Mouse (Mus musculus): ENCODE measurements at regions not wholly inside any gene's neighbourhood (a gene's known extent, or its start where the extent isn't known, plus 50 kb on each side); places are given as distances from the start of the nearest gene placed in this dataset.

DNA sequence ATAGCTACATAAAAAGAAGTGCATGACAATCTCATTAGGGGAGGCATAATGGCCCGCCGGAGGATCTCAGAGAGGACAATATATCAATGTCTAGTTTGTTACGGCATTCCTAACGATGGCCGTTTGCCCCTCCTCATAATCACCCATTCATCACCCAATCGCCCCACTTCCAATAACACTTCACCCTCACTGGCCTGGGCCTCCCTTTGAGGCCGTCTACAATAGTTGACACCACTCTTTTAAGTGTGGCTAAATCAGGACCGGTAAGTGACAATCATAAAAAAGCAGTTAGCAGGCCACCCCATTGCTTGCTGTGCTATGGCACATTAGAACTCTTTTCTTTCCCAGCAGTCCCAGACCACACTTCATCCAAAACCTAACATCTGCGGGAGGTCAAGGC, 102.2 kb upstream of the Olfm4 start:
- Histone ChIP-seq H3K4me3 (ENCODE audit: low read length) (no peak overlapping the region), H3K9ac (replicated peaks; ENCODE audit: low read length) (no peak overlapping the region), H3K36me3 (ENCODE audit: insufficient read depth, low read length) (no peaks in the 10 kb centered on the region), H3K4me1 (ENCODE audit: insufficient read depth, low read length) (peaks cover 19% of the 10 kb centered on the region), H3K9me3 (ENCODE audit: low read length) (no peaks in the 10 kb centered on the region), H3K27me3 (ENCODE audit: insufficient read depth, low read length) (no peaks in the 10 kb centered on the region), H3K27ac (no peak overlapping the region), H3K4me2 (ENCODE audit: low read depth, low read length) (no peak overlapping the region)
- no peak for TF ChIP-seq CTCF (IDR thresholded peaks at IDR 0.05; ENCODE audit: low read depth)
- ATAC-seq (no peak), DNase-seq (ENCODE audit: low spot score) (no peak)
- 24% methylated on average over 9 of the region's 9 CpGs for WGBS

DNA sequence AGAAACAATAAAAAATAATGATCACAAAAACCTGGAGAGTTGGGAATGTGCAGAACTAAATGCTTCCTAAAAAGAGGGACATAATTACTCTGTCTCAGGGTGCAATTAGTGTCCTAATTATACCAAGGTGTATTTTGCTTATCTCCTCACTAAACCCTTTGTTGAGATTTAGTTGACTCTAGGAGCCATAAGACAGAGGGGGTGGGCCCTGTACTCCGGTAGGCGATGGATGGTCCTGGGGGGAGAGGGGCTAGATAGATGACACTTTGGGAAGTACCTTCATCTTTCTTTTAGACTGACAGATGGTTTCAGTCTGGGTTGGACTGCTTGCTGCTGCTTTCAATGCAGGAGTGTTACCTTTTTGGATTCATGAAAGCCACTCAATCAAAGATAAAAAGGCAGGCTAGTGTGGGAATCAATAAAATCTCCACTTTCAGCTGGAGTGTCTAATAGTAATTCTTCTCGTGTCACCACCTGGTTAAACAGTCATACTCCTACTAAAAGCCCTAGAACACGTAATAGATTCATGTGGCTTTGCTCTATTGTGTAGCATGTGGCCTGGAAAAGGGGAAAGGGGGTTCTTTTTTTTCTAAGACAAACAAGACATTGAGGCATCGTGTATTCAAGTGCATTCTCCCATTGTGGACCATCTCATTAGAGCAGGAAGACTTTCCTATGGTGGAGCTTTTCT, 103.7 kb upstream of the Olfm4 start:
- no peaks in the 10 kb centered on the region for H3K36me3 ChIP-seq (ENCODE audit: insufficient read depth, low read length)
- no peaks in the 10 kb centered on the region for H3K27me3 ChIP-seq (ENCODE audit: insufficient read depth, low read length)
- no peak; the same call in 1 of the 2 replicates for ATAC-seq
- no peak overlapping the region for H3K4me2 ChIP-seq (ENCODE audit: low read depth, low read length)
- no peak for DNase-seq (ENCODE audit: low spot score)
- 37% methylated on average over 5 of the region's 5 CpGs for WGBS
- H3K9ac ChIP-seq (replicated peaks; ENCODE audit: low read length) = no peak overlapping the region
- H3K4me1 ChIP-seq (ENCODE audit: insufficient read depth, low read length) = peaks cover 19% of the 10 kb centered on the region
- no peak overlapping the region for H3K4me3 ChIP-seq (ENCODE audit: low read length)
- H3K9me3 ChIP-seq (ENCODE audit: low read length) = no peaks in the 10 kb centered on the region
- no peak for TF ChIP-seq CTCF (IDR thresholded peaks at IDR 0.05; ENCODE audit: low read depth)
- H3K27ac ChIP-seq = no peak overlapping the region

DNA sequence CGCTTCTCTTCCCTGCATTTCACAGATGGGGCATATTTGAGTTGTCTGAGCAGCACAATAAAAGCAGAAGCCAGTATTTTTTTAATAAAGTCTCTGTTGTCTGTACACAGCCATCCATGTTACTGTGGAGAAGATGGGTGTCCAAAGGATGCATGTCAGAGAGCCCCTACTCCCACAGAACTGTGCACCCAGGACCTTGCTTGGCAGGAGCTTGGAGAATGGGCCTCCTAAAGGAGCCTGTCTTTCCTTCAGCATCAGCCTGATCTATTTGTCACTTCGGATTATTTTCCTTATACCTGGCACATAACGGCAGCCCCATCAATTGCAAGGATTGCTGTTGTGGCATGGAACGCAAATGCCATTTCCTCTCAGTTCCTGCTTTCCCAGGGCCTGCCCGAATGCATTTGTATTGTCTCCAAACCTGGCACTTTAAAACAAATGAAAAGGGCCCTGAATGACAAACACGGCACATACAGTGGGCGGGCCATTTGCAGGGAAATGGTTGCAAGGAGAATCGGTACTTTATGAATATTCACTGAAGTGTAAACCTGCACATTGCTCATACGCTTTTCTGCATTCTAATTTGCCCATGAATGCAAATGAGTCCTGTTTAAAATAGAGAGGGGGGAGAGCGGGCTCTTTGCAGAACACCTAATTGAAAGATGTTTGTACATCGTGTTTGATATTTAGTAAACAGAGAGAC, 104.4 kb upstream of the Olfm4 start:
- 21% methylated on average over 11 of the region's 11 CpGs for WGBS
- DNase-seq (ENCODE audit: low spot score) (peak; percentile 62), ATAC-seq (peak; percentile 28)
- TF ChIP-seq CTCF (IDR thresholded peaks at IDR 0.05; ENCODE audit: low read depth) = no peak
- H3K9me3 ChIP-seq (ENCODE audit: low read length) = no peaks in the 10 kb centered on the region
- H3K27me3 ChIP-seq (ENCODE audit: insufficient read depth, low read length) = no peaks in the 10 kb centered on the region
- H3K4me1 ChIP-seq (ENCODE audit: insufficient read depth, low read length) = peaks cover 19% of the 10 kb centered on the region
- no peak overlapping the region for H3K4me3 ChIP-seq (ENCODE audit: low read length)
- H3K36me3 ChIP-seq (ENCODE audit: insufficient read depth, low read length) = no peaks in the 10 kb centered on the region
- H3K27ac ChIP-seq = peak overlapping the region; percentile 28; the same call in 1 of the 2 replicates
- no peak overlapping the region for H3K9ac ChIP-seq (replicated peaks; ENCODE audit: low read length)
- H3K4me2 ChIP-seq (ENCODE audit: low read depth, low read length) = 0 out of 2 replicates have a peak overlapping the region, but pooled peaks have one; percentile 16

DNA sequence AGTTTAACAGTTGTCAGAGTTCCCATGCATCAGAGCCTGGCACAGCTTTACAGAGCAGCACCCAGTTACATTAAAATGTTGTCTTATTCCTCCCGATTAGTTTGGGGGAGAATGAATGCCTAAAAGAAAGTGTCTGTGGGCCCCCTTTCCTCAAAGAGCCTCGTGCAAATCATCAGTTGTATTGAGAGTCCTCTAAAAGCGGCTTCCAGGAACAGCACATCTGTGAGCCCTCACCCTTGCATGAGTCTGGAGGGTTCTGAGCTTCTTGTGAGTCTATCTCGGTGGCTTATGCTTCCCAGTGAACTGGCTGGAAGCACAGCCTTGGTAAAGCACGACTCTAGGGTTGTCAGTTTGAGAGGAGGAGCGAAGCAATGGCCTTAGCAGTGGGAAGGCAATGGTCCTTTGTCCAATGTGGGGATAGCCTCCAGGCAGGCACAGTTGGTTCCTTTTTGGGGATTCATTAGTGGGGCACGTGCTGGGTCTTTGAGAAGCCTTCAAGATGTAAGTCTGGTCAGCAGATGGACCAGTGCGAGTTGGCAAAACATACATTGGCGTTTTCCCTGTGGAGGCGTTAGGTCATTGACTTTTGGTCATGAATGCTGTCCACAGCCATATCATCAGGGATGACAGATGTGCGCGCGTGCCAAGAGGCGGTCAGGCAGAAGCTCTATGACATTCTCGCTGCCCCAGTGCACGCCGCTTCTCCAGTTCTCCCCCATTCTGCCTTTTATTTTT, 105.4 kb upstream of the Olfm4 start:
- H3K9ac ChIP-seq (replicated peaks; ENCODE audit: low read length) = no peak overlapping the region
- no peak overlapping the region for H3K4me3 ChIP-seq (ENCODE audit: low read length)
- 46% methylated on average over 17 of the region's 17 CpGs for WGBS
- peak; percentile 70 for ATAC-seq
- DNase-seq (ENCODE audit: low spot score) = peak; percentile 70
- H3K4me2 ChIP-seq (ENCODE audit: low read depth, low read length) = no peak overlapping the region
- no peaks in the 10 kb centered on the region for H3K9me3 ChIP-seq (ENCODE audit: low read length)
- no peak for TF ChIP-seq CTCF (IDR thresholded peaks at IDR 0.05; ENCODE audit: low read depth)
- peaks cover 19% of the 10 kb centered on the region for H3K4me1 ChIP-seq (ENCODE audit: insufficient read depth, low read length)
- peak overlapping the region; percentile 28; the same call in 1 of the 2 replicates for H3K27ac ChIP-seq
- no peaks in the 10 kb centered on the region for H3K27me3 ChIP-seq (ENCODE audit: insufficient read depth, low read length)
- no peaks in the 10 kb centered on the region for H3K36me3 ChIP-seq (ENCODE audit: insufficient read depth, low read length)

DNA sequence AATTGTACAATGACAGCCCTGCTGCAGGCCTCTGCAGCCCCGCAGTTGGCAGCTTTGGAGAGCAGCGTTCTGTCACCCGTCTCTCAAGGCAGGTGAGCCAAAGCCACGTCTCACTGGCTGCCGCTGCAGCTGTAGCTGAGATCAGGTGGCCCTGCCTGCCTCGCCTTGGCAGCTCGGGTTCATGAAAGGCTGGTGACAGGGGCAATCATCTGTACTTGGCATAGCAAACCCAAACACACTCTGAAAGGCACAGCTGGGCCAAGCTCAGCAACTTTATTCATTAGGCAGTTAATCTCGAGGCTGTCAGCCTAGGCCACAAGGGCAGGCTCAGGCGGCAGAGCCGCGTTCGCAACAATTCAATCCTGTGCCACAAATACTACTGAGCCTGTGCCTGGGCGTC, 102.0 kb upstream of the Pcdh8 start:
- H3K9ac ChIP-seq (replicated peaks; ENCODE audit: low read length) = no peak overlapping the region
- ATAC-seq (peak; percentile 55; the same call in 1 of the 2 replicates), DNase-seq (ENCODE audit: low spot score) (peak; percentile 53)
- 29% methylated on average over 13 of the region's 13 CpGs for WGBS
- no peaks in the 10 kb centered on the region for H3K9me3 ChIP-seq (ENCODE audit: low read length)
- no peak overlapping the region; the same call in 1 of the 2 replicates for H3K27ac ChIP-seq
- H3K4me1 ChIP-seq (ENCODE audit: insufficient read depth, low read length) = peaks cover 6% of the 10 kb centered on the region; the same call in 1 of the 2 replicates
- no peaks in the 10 kb centered on the region for H3K36me3 ChIP-seq (ENCODE audit: insufficient read depth, low read length)
- no peak for TF ChIP-seq CTCF (IDR thresholded peaks at IDR 0.05; ENCODE audit: low read depth)
- no peak overlapping the region for H3K4me3 ChIP-seq (ENCODE audit: low read length)
- no peaks in the 10 kb centered on the region for H3K27me3 ChIP-seq (ENCODE audit: insufficient read depth, low read length)
- no peak overlapping the region for H3K4me2 ChIP-seq (ENCODE audit: low read depth, low read length)

DNA sequence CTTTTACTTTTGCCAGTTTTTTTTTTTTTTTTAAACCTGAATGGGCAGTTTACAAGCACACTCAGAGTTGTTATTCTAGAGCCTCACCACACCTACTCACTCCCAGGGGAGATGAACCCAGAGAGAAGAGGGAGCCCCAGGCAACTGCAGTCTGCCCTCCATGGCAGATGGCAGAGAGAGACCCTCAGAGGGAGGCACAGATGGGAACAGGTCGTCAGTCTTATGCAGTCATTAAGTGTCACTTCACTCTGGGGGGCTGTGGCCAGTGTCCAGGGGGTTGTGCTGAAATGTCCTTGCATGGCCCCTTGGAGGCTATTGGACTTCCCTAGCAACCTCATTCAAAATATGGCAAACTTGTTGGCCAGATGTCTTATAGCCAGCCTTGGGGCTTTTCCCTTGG, 101.3 kb upstream of the Pcdh8 start:
- DNase-seq (ENCODE audit: low spot score) (peak; percentile 45), ATAC-seq (peak; percentile 53; the same call in 1 of the 2 replicates)
- TF ChIP-seq CTCF (IDR thresholded peaks at IDR 0.05; ENCODE audit: low read depth) = no peak
- 20% methylated on average over 1 of the region's 1 CpGs for WGBS
- H3K9me3 ChIP-seq (ENCODE audit: low read length) = no peaks in the 10 kb centered on the region
- no peak overlapping the region for H3K4me2 ChIP-seq (ENCODE audit: low read depth, low read length)
- H3K27ac ChIP-seq = no peak overlapping the region; the same call in 1 of the 2 replicates
- H3K4me3 ChIP-seq (ENCODE audit: low read length) = no peak overlapping the region
- no peaks in the 10 kb centered on the region for H3K27me3 ChIP-seq (ENCODE audit: insufficient read depth, low read length)
- H3K36me3 ChIP-seq (ENCODE audit: insufficient read depth, low read length) = no peaks in the 10 kb centered on the region
- no peak overlapping the region for H3K9ac ChIP-seq (replicated peaks; ENCODE audit: low read length)
- peaks cover 6% of the 10 kb centered on the region; the same call in 1 of the 2 replicates for H3K4me1 ChIP-seq (ENCODE audit: insufficient read depth, low read length)
